Mouse (Mus musculus) neutrophil, adult 5-6 weeks (primary cell): ENCODE results near the gene Cpn1. TPM values are rescaled to one million over a fixed set of nuclear protein-coding genes. Genes with fewer than 3 reads are reported as not detected.

Source experiments
- ATAC-seq: fragments of 151-379, 151-347 bp; 2 replicates; pipeline ENCODE4 v1.8.0; 2017; ENCODE audit warnings: mild to moderate bottlenecking, moderate TSS enrichment; ENCODE audit not compliant: insufficient number of reproducible peaks, poor library complexity, low FRiP score, severe bottlenecking; ENCODE audit errors: extremely low read depth
- total RNA-seq: library from RNA; stranded (forward); fragments of 200-1000 nt; gene quantifications from 2 replicates; pipeline ENCODE4 v1.2.3, GENCODE M21; 2017

The Cpn1 gene
- total RNA-seq, 1 experiment from 2014 or later: not detected

GRCm38 (mm10) chr19:43918834-43919233 is 67.5 kb downstream of the Cpn1 start:
- ATAC-seq: no peak

GRCm38 (mm10) chr19:43917763-43918162 is 68.6 kb downstream of the Cpn1 start:
- ATAC-seq: no peak

- no peak for ATAC-seq
Measured at GRCm38 (mm10) chr19:43917406-43917691, 69.0 kb downstream of the Cpn1 start.

- ATAC-seq: peak; percentile 40; the same call in 1 of the 2 replicates
Measured at GRCm38 (mm10) chr19:43916586-43917405, 69.6 kb downstream of the Cpn1 start.

- no peak for ATAC-seq
Measured at GRCm38 (mm10) chr19:43915431-43915830, 70.9 kb downstream of the Cpn1 start.

GRCm38 (mm10) chr19:43914986-43915385 is 71.4 kb downstream of the Cpn1 start:
- ATAC-seq: no peak

GRCm38 (mm10) chr19:43912775-43913486 is 73.4 kb downstream of the Cpn1 start:
- peak; percentile 34; the same call in 1 of the 2 replicates for ATAC-seq

GRCm38 (mm10) chr19:43906492-43906891 is 79.9 kb downstream of the Cpn1 start:
- ATAC-seq: peak; percentile 38; the same call in 1 of the 2 replicates

Other genes starting within 250 kb of the Cpn1 start
- 16.6 and 17.1 TPM in 2 replicates for gene Cutc, start 233.6 kb downstream of the Cpn1 start, total RNA-seq
- 12.1 and 14.7 TPM in 2 replicates for gene Cox15, start 233.6 kb downstream of the Cpn1 start, total RNA-seq
- gene Abcc2, start 204.4 kb downstream of the Cpn1 start, total RNA-seq: 0.74 and 1.7 TPM in 2 replicates
- gene Dnmbp, start 46.4 kb downstream of the Cpn1 start, total RNA-seq: 26.2 and 29.7 TPM in 2 replicates
- not detected in 2 replicates for gene Cyp2c23, start 42.7 kb upstream of the Cpn1 start, total RNA-seq
- gene Erlin1, start 83.2 kb upstream of the Cpn1 start, total RNA-seq: 15.1 and 18.3 TPM in 2 replicates
- gene Chuk, start 120.9 kb upstream of the Cpn1 start, total RNA-seq: 132 and 136 TPM in 2 replicates
- 16.0 and 20.7 TPM in 2 replicates for gene Cwf19l1, start 149.3 kb upstream of the Cpn1 start, total RNA-seq
- 141 and 160 TPM in 2 replicates for gene Bloc1s2, start 159.9 kb upstream of the Cpn1 start, total RNA-seq
- not detected in 2 replicates for gene Pkd2l1, start 205.9 kb upstream of the Cpn1 start, total RNA-seq
- gene Scd3, start 216.7 kb upstream of the Cpn1 start, total RNA-seq: not detected in 2 replicates